Mouse (Mus musculus): ENCODE results near the gene Ntan1.

DNA sequence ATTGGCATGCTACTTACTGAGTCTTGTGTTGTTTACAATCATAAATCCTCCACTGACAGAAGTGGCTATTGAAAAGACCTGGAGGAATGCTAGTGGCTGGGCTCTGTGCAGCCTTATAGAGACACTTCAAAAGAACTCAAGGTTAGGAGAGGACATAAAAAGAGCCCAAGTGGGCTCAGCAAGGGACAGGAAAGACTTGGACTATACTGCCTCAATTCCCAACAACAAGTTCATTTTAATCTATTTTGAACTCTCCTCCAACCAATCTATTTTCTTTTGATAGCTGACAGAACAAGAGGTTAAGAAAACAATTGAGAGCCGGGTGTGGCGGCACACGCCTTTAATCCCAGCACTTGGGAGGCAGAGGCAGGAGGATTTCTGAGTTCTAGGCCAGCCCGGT is 35.2 kb downstream of the Ntan1 start:
- TF ChIP-seq POLR2A (IDR thresholded peaks at IDR 0.05; ENCODE audit: extremely low read depth, insufficient read depth, low read length), result no peak
- no peak for TF ChIP-seq CTCF (IDR thresholded peaks at IDR 0.05; ENCODE audit: low read depth, low read length)
